Mouse (Mus musculus) liver, adult 2 months (tissue): ENCODE measurements around the gene Ppfia1.

ENCODE experiments used
- CTCF ChIP-seq: fragments of 200-500 bp; IDR thresholded peaks from 2 replicates; pipeline ENCODE4 v1.5.1; 2011; ENCODE audit warnings: low read depth, low read length, control low read depth
- POLR2A ChIP-seq: fragments of 200-500 bp; IDR thresholded peaks from 2 replicates; pipeline ENCODE4 v1.6.1; 2011; ENCODE audit warnings: low read length, control low read depth; ENCODE audit not compliant: insufficient read depth; ENCODE audit errors: extremely low read depth

DNA sequence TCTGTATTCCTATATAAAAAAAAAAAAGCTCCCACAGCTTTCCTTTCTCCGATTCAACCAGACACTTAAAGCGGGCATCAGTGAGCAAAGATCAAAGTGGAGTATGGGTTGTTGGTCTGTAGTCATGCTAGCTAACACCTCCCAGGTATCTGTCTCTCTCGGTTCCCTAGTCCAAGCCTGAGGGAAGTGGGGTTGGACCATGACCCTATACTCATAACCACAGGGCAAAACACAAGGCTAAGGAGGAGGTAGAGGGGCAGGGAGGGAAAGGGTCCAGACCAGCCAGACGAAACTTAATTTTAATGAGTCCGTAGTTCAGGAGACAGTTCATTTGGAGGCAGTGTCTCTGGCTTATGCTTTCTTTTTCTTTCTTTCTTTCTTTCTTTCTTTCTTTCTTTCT is 18.7 kb upstream of the Ppfia1 start:
- TF ChIP-seq CTCF (no peak), POLR2A (no peak)
